Mouse (Mus musculus): ENCODE results near the gene Ksr2. TPM values are rescaled to one million over a fixed set of nuclear protein-coding genes. Genes with fewer than 3 reads are reported as not detected.

Gene Ksr2
- total and polyA plus RNA-seq, 3 experiments: 0.36 to 1.3 (median 1.2) TPM

- no peak for TF ChIP-seq CTCF (conservative IDR thresholded peaks at IDR 0.05 in 1 of 2, IDR thresholded peaks at IDR 0.05 in 1 of 2; ENCODE audit: low read depth in 2 of 2, low read length in 2 of 2)
- no peak for TF ChIP-seq TCF12 (IDR thresholded peaks at IDR 0.05; ENCODE audit: low read depth, low read length)
- TF ChIP-seq MAZ (IDR thresholded peaks at IDR 0.05; ENCODE audit: low read depth, low read length): no peak
- TF ChIP-seq BHLHE40 (IDR thresholded peaks at IDR 0.05; ENCODE audit: low read depth, low read length): no peak
- TF ChIP-seq UBTF (IDR thresholded peaks at IDR 0.05; ENCODE audit: low read depth, low read length): no peak
- TF ChIP-seq RAD21 (IDR thresholded peaks at IDR 0.05; ENCODE audit: low read depth, low read length): no peak
- TF ChIP-seq USF2 (conservative IDR thresholded peaks at IDR 0.05; ENCODE audit: low read depth, low read length): no peak
- no peak for TF ChIP-seq ETS1 (conservative IDR thresholded peaks at IDR 0.05; ENCODE audit: low read depth, low read length)
- TF ChIP-seq ZNF384 (IDR thresholded peaks at IDR 0.05; ENCODE audit: low read depth, low read length): no peak
- TF ChIP-seq USF1 (IDR thresholded peaks at IDR 0.05; ENCODE audit: low read depth, low read length): no peak
- no peak for TF ChIP-seq JUN (IDR thresholded peaks at IDR 0.05; ENCODE audit: insufficient read depth, low read depth, low read length)
- no peak for TF ChIP-seq NRF1 (IDR thresholded peaks at IDR 0.05; ENCODE audit: low read depth, low read length)
- no peak for TF ChIP-seq TBP (conservative IDR thresholded peaks at IDR 0.05; ENCODE audit: low read depth, low read length)
- no peak for TF ChIP-seq ZKSCAN1 (IDR thresholded peaks at IDR 0.05; ENCODE audit: borderline replicate concordance, low read depth, low read length)
- no peak for TF ChIP-seq MYC (IDR thresholded peaks at IDR 0.05; ENCODE audit: low read depth, low read length)
- no peak for TF ChIP-seq SMC3 (IDR thresholded peaks at IDR 0.05; ENCODE audit: low read depth, low read length)
- no peak for TF ChIP-seq POLR2A (IDR thresholded peaks at IDR 0.05; ENCODE audit: low read depth, low read length)
- TF ChIP-seq CHD2 (IDR thresholded peaks at IDR 0.05; ENCODE audit: low read length): no peak
- Histone ChIP-seq H3K4me2 (ENCODE audit: insufficient read depth, low read depth, poor library complexity, severe bottlenecking) (no peak overlapping the region), H3K4me3 (replicated peaks in 1 of 3; ENCODE audit: low read depth in 2 of 3, low read length in 2 of 3, poor library complexity in 1 of 3) (no peak overlapping the region), H3K9me3 (replicated peaks; ENCODE audit: low read length) (no peaks in the 10 kb centered on the region), H3K27me3 (replicated peaks) (no peaks in the 10 kb centered on the region), H3K27ac (ENCODE audit: insufficient read depth, low read depth) (no peak overlapping the region), H3K36me3 (replicated peaks in 1 of 2; ENCODE audit: control insufficient read depth in 1 of 2, insufficient read depth in 1 of 2, low read length in 1 of 2) (peaks cover 0 to 2% of the 10 kb centered on the region in 2 experiments), H3K4me1 (ENCODE audit: control insufficient read depth in 1 of 2, insufficient read depth in 2 of 2) (peaks cover 4 to 12% of the 10 kb centered on the region in 2 experiments; a peak in 3 of 4 replicates), H3K9ac (ENCODE audit: insufficient read depth, low read depth) (no peak overlapping the region), H3K79me2 (replicated peaks; ENCODE audit: control insufficient read depth, extremely low read depth, insufficient read depth, poor library complexity, severe bottlenecking) (no peaks in the 10 kb centered on the region)
- no peak for DNase-seq (ENCODE audit: extremely low read depth)
- in situ Hi-C loops (cut with MboI; ENCODE audit: low pct_ligation_motif_present, low pct_unique_long_range_greater_than_20kb, low sequenced_read_pairs): no loop called here
- dilution Hi-C loops (cut with MboI; ENCODE audit: extremely low pct_ligation_motif_present, extremely low pct_unique_long_range_greater_than_20kb, low sequenced_read_pairs): no loop called here
Observed at GRCm38 (mm10) chr5:117712207-117712606, 298.4 kb downstream of the Ksr2 start.

GRCm38 (mm10) chr5:117717120-117717519 lies 303.3 kb downstream of the Ksr2 start:
- Histone ChIP-seq H3K4me1 (ENCODE audit: control insufficient read depth in 1 of 2, insufficient read depth in 2 of 2) (peaks cover 4 to 8% of the 10 kb centered on the region in 2 experiments; a peak in 3 of 4 replicates), H3K9me3 (replicated peaks; ENCODE audit: low read length) (no peaks in the 10 kb centered on the region), H3K4me3 (replicated peaks in 1 of 3; ENCODE audit: low read depth in 2 of 3, low read length in 2 of 3, poor library complexity in 1 of 3) (no peak overlapping the region), H3K9ac (ENCODE audit: insufficient read depth, low read depth) (no peak overlapping the region), H3K4me2 (ENCODE audit: insufficient read depth, low read depth, poor library complexity, severe bottlenecking) (no peak overlapping the region), H3K27ac (ENCODE audit: insufficient read depth, low read depth) (no peak overlapping the region), H3K27me3 (replicated peaks) (no peaks in the 10 kb centered on the region), H3K79me2 (replicated peaks; ENCODE audit: control insufficient read depth, extremely low read depth, insufficient read depth, poor library complexity, severe bottlenecking) (no peaks in the 10 kb centered on the region), H3K36me3 (replicated peaks in 1 of 2; ENCODE audit: control insufficient read depth in 1 of 2, insufficient read depth in 1 of 2, low read length in 1 of 2) (no peaks in the 10 kb centered on the region)
- TF ChIP-seq ZC3H11A (IDR thresholded peaks at IDR 0.05; ENCODE audit: low read depth, low read length): no peak
- no peak for TF ChIP-seq IRF4 (IDR thresholded peaks at IDR 0.05; ENCODE audit: low read depth, low read length)
- no peak for TF ChIP-seq BHLHE40 (IDR thresholded peaks at IDR 0.05; ENCODE audit: low read depth, low read length)
- dilution Hi-C loops (cut with MboI; ENCODE audit: extremely low pct_ligation_motif_present, extremely low pct_unique_long_range_greater_than_20kb, low sequenced_read_pairs): no loop called here
- in situ Hi-C loops (cut with MboI; ENCODE audit: low pct_ligation_motif_present, low pct_unique_long_range_greater_than_20kb, low sequenced_read_pairs): no loop called here
- no peak for DNase-seq (ENCODE audit: extremely low read depth)
